Mouse (Mus musculus) adrenal gland, postnatal 10 days (tissue): ENCODE measurements around the gene Mup9. TPM values are rescaled to one million over a fixed set of nuclear protein-coding genes. Genes with fewer than 3 reads are reported as not detected.
"Not testable (repeated sequence)": the region's sequence is repeated elsewhere in the genome, so short reads cannot be mapped to it uniquely, and the experiment has no call there.

Experiments
- DNase-seq: peaks from one replicate; pipeline ENCODE4 v3.0.0; 2021; ENCODE audit warnings: mixed read lengths
- long read RNA-seq, 2 experiments: library from polyadenylated mRNA; stranded (forward); transcript quantifications; one replicate each; pipeline ENCODE4 v2.0.0; 2021
- total RNA-seq, 2 experiments: library from RNA; stranded (reverse); gene quantifications; 2 replicates each; pipeline ENCODE4 v1.2.3; 2021

The Mup9 gene
- total RNA-seq: not detected
- long read RNA-seq, experiment 1: 0 reads
- long read RNA-seq, experiment 2: 0 reads

DNA sequence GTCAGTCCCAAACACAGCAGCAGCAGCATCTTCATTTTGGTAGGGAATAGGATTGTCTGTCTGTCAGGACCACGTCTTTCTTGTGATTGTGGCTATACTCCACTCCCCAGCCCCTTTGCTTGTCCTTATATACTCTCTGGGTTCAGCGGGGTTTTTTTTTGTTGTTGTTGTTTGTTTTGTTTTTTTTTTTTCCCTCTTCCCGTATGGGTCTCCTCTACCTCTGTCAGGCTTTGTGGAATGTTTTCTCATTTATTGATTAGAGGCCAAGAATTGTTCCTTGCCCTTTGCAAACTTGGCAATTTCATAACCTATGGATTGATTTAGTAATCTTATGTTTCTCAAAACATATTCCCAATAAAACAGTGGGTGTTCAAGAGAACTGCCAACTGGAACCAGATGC is at the start of gene Mup9:
TSS of gene Mup9 (minus strand) at position 101 of the 400 bp plus-strand sequence.
- not testable (repeated sequence) for DNase-seq

Other genes with a start within 250 kb of the Mup9 start
- not detected for gene Mup8, start 199.4 kb downstream of the Mup9 start, total RNA-seq
- not detected for gene Mup1, start 80.0 kb upstream of the Mup9 start, total RNA-seq
- not detected for gene Mup10, start 160.2 kb upstream of the Mup9 start, total RNA-seq
- gene Mup11, start 240.5 kb upstream of the Mup9 start, total RNA-seq: not detected